Mouse (Mus musculus) C2C12 (cell line): ENCODE data around the gene Bloc1s1.

Experiments used
- CTCF ChIP-seq: IDR thresholded peaks from one replicate; pipeline ENCODE4 v1.5.1; 2011; ENCODE audit not compliant: control insufficient read depth, insufficient read depth, insufficient read length
- FOSL1 ChIP-seq: IDR thresholded peaks from one replicate; pipeline ENCODE4 v1.8.0; 2011; ENCODE audit warnings: mild to moderate bottlenecking, low read length; ENCODE audit not compliant: poor library complexity, insufficient read depth, severe bottlenecking
- MAX ChIP-seq: IDR thresholded peaks from one replicate; pipeline ENCODE4 v1.6.1; 2011; ENCODE audit warnings: mild to moderate bottlenecking, control low read depth
- MYOD1 ChIP-seq: IDR thresholded peaks from one replicate; pipeline ENCODE4 v1.6.1; 2011; ENCODE audit warnings: low read depth; ENCODE audit not compliant: control insufficient read depth, insufficient read length
- USF1 ChIP-seq: IDR thresholded peaks from one replicate; pipeline ENCODE4 v1.6.1; 2011; ENCODE audit warnings: low read depth, mild to moderate bottlenecking, control low read depth, moderate library complexity

- TF ChIP-seq CTCF (no peak), MAX (no peak), USF1 (no peak), FOSL1 (no peak), MYOD1 (no peak)
Observed at GRCm38 (mm10) chr10:128911430-128911829, 12.4 kb downstream of the Bloc1s1 start.
